In the genomic region with DNA sequence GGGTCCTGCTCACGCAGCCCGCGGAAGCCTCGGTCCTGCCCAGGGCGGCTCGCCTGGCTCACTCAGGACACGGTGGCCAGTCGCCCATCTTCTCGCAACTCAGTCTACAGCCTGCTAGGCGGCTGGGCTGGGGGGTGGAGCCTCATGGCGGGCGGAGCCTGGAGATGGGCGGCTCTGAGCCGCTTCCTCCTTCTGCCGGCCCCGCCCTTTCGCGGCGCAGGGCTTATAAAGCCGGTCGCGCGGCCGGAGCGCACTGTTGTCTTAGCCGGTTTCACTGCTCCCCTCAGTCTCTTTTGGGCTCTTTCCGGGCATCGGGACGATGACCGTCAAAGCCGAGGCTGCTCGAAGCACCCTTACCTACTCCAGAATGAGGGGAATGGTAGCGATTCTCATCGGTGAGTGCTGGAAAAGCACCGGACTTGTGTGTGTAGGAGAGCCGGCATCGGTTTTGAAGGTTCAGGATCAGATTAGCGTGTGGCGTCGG, we compare ENCODE assay signal across 8 mouse cellular contexts.
DNase-seq lines count a peak whose midpoint lies in the region; ATAC-seq and TF ChIP-seq lines count a peak whose summit lies in the region.

No protein-coding gene starts in this region.

- H3K9ac ChIP-seq in embryonic facial prominence, embryonic 14.5 days (ENCODE audit: low read depth, low read length) = peak overlapping the region; percentile 81
- H3K9ac ChIP-seq in limb, embryonic 13.5 days = peak overlapping the region; percentile 82
- H3K9ac ChIP-seq in midbrain, embryonic 15.5 days = peak overlapping the region; percentile 78

- peaks cover 27% of the 10 kb centered on the region for H3K36me3 ChIP-seq in embryonic facial prominence, embryonic 14.5 days (ENCODE audit: control insufficient read depth, insufficient read depth, low read length)
- peaks cover 30% of the 10 kb centered on the region for H3K36me3 ChIP-seq in limb, embryonic 13.5 days
- H3K36me3 ChIP-seq in midbrain, embryonic 15.5 days (replicated peaks) = 0 out of 2 replicates have a peak, but pooled peaks cover 7% of the 10 kb centered on the region

- no peaks in the 10 kb centered on the region for H3K9me3 ChIP-seq in embryonic facial prominence, embryonic 14.5 days (ENCODE audit: control insufficient read depth, low read length)
- no peaks in the 10 kb centered on the region for H3K9me3 ChIP-seq in limb, embryonic 13.5 days
- no peaks in the 10 kb centered on the region for H3K9me3 ChIP-seq in midbrain, embryonic 15.5 days

- no peaks in the 10 kb centered on the region for H3K4me1 ChIP-seq in bone marrow, adult 2 months (ENCODE audit: control insufficient read depth, insufficient read depth, low read length)
- peaks cover 19% of the 10 kb centered on the region for H3K4me1 ChIP-seq in embryonic facial prominence, embryonic 14.5 days (ENCODE audit: control insufficient read depth, insufficient read depth, low read length)
- peaks cover 46% of the 10 kb centered on the region for H3K4me1 ChIP-seq in limb, embryonic 13.5 days
- peaks cover 46% of the 10 kb centered on the region for H3K4me1 ChIP-seq in midbrain, embryonic 15.5 days

- peak; percentile 92 for DNase-seq in A20 (ENCODE audit: low read depth, low spot score)
- DNase-seq in embryonic facial prominence, embryonic 14.5 days (ENCODE audit: low spot score) = peak; percentile 97
- DNase-seq in heart, adult 8-10 months (ENCODE audit: low spot score) = peak; percentile 95
- DNase-seq in kidney, adult 9 months = peak; percentile 98
- peak; percentile 95 to 98 for DNase-seq in spleen, adult 18-20 months

- TF ChIP-seq CTCF in bone marrow, adult 2 months (IDR thresholded peaks at IDR 0.05; ENCODE audit: control insufficient read depth, insufficient read depth, low read length) = no peak

- ATAC-seq in embryonic facial prominence, embryonic 14.5 days (ENCODE audit: low read depth) = peak; percentile 95
- peak; percentile 95 for ATAC-seq in limb, embryonic 13.5 days (ENCODE audit: low FRiP score, low read depth)
- peak; percentile 96 for ATAC-seq in midbrain, embryonic 15.5 days (replicated peaks)

- peak overlapping the region; percentile 93 for H3K27ac ChIP-seq in bone marrow, adult 2 months (ENCODE audit: control insufficient read depth, insufficient read depth, low read depth, low read length, poor library complexity)
- peak overlapping the region; percentile 92 for H3K27ac ChIP-seq in embryonic facial prominence, embryonic 14.5 days (replicated peaks; ENCODE audit: low read depth, low read length)
- H3K27ac ChIP-seq in limb, embryonic 13.5 days = peak overlapping the region; percentile 92
- H3K27ac ChIP-seq in midbrain, embryonic 15.5 days = peak overlapping the region; percentile 81

- H3K4me2 ChIP-seq in embryonic facial prominence, embryonic 14.5 days (ENCODE audit: low read depth, low read length) = peak overlapping the region; percentile 68
- H3K4me2 ChIP-seq in limb, embryonic 13.5 days (replicated peaks) = peak overlapping the region; percentile 81
- H3K4me2 ChIP-seq in midbrain, embryonic 15.5 days = peak overlapping the region; percentile 100

- WGBS in bone marrow, adult 2 months = under 1% methylated on average over 40 of the region's 40 CpGs
- 0% methylated on average over 24 of the region's 40 CpGs for WGBS in embryonic facial prominence, embryonic 14.5 days
- under 1% methylated on average over 34 of the region's 40 CpGs for WGBS in limb, embryonic 13.5 days
- under 1% methylated on average over 40 of the region's 40 CpGs for WGBS in midbrain, embryonic 15.5 days

- H3K27me3 ChIP-seq in embryonic facial prominence, embryonic 14.5 days (replicated peaks; ENCODE audit: control insufficient read depth, insufficient read depth, low read length) = peaks cover 2% of the 10 kb centered on the region; the same call in 1 of the 2 replicates
- peaks cover 10% of the 10 kb centered on the region for H3K27me3 ChIP-seq in limb, embryonic 13.5 days
- 0 out of 2 replicates have a peak, but pooled peaks cover 9% of the 10 kb centered on the region for H3K27me3 ChIP-seq in midbrain, embryonic 15.5 days (replicated peaks)

- TF ChIP-seq POLR2A in bone marrow, adult 2 months (IDR thresholded peaks at IDR 0.05; ENCODE audit: borderline replicate concordance, control insufficient read depth, low read depth, low read length) = no peak; the same call in none of the 2 replicates

- H3K4me3 ChIP-seq in bone marrow, adult 2 months (replicated peaks; ENCODE audit: control insufficient read depth, low read depth, low read length) = peak overlapping the region; percentile 88
- H3K4me3 ChIP-seq in embryonic facial prominence, embryonic 14.5 days (ENCODE audit: low read depth, low read length) = peak overlapping the region; percentile 71
- H3K4me3 ChIP-seq in limb, embryonic 13.5 days = peak overlapping the region; percentile 60
- H3K4me3 ChIP-seq in midbrain, embryonic 15.5 days = peak overlapping the region; percentile 78

Comparison
In these comparisons a context has a peak if more than half of its experiments do, and no peak if none do; other contexts are left out.
1. Peak in every context shown above with its lines: DNase-seq, ATAC-seq, H3K4me3 ChIP-seq and H3K27ac ChIP-seq.